Mouse (Mus musculus) layer of hippocampus, postnatal 10 days (tissue): ENCODE data around the gene Snx32. TPM values are rescaled to one million over a fixed set of nuclear protein-coding genes. Genes with fewer than 3 reads are reported as not detected.
A peak's percentile ranks its signal among the peaks of the same experiment; 100 is the strongest.

Experiments
- DNase-seq, 2 experiments: peaks; one replicate each; pipeline ENCODE4 v3.0.0; 2021; ENCODE audit warnings: low spot score in 2 of 2
- total RNA-seq, 2 experiments: library from RNA; stranded (reverse); gene quantifications; 2 replicates each; pipeline ENCODE4 v1.2.3; 2021

Gene Snx32
- total RNA-seq, 2 experiments from 2014 or later, result 63.1 to 66.2 TPM

- DNase-seq, result no peak
Measured at GRCm38 (mm10) chr19:5483386-5484359, 26.7 kb downstream of the Snx32 start.

- no peak for DNase-seq
Measured at GRCm38 (mm10) chr19:5481398-5481797, 28.9 kb downstream of the Snx32 start.

- no peak for DNase-seq
Measured at GRCm38 (mm10) chr19:5480016-5480415, 30.3 kb downstream of the Snx32 start.

GRCm38 (mm10) chr19:5477668-5478300 lies 32.6 kb downstream of the Snx32 start:
- no peak for DNase-seq

DNA sequence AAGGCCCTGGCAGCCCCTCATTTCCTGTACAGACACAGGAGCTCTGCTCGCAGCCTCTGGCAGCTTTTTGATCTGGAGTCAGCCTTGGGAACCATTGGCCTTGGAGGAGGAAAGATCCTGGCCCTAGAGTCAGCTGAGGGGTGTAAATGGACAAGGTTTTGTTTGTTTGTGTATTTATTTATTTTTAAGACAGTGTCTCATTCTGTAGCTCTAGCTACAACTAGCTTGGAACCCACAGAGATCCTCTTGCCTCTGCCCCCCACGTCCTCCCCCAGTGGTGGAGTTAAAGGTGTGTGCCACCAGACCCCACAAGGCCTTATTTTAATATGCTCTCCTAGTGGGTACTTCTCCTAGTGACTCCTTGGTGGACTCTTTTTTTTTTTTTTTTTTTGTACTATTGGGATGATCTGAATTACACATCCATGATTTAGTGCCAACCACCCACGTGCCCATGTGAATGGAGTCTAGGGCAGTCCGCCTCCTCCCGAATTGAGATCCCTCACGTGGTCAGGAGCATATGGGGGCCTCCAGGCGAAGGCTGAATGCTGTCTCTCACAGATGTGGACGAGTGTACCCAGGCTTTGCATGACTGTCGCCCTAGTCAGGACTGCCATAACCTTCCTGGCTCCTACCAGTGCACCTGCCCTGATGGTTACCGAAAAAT lies 33.2 kb downstream of the Snx32 start:
- no peak for DNase-seq

GRCm38 (mm10) chr19:5475069-5475714 lies 35.1 kb downstream of the Snx32 start:
- DNase-seq, result peak in 1 of 2 experiments; percentile 37

DNA sequence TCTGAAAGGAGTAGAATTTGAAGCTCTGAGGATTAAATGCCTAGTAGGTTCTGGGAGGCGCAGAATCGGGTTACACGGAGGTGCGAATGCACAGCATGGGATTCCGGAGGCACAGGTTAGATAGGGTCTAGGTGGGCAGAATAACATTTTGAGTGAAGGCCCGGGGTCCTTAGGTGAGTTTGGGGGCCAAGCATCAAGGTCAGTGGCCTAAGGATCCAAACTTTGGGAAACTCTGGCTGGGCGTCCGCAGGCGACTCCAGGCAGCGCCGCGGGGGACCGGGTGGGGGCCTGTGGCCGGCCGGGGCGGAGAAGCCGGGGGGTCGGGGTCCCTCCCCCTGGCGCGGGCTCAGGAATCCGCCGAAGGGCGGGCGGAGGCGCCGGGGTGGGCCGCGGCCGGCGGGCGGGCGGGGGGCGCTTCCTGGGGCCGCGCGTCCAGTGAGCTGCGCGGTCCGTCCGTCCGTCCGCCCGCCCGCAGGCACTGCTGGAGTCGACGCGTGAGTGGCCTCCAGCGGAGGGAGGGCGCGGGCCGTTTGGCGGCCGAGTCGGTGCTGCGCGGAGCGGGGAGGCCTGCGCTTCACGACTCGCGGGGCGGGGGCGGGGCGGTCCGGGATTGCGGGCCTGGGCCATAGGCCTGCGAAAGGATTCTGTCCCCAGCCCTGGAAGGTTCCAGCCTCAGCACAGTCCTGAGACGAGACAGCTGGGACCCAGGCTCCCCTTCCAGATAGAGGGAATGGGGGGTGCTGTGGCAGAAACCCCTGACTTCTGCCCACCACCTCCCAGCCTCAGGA lies 35.9 kb downstream of the Snx32 start:
- DNase-seq, result peak in 1 of 2 experiments; percentile 55

DNA sequence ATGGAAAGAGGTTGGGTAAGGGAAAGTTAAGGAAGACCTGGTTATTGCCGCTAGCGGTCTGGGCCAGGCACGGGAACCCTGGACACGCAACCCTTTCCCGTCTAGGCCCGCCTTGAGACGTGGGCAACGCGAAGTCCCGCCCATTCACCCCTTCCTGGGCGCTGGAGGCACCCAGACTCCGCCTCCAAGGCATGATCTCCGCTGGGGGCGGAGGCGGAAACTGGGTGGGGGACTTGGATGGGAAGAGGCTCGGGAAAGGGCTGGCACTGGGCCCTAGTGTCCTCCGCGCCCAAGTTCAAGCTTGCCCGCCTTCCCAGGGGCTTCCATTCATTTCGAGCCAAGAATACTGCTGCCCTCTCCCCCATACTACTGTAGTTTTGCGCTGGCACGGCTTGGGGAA lies 36.6 kb downstream of the Snx32 start, which contains the start of gene Efemp2:
TSS of gene Efemp2 (plus strand) at position 235 of the 400 bp plus-strand sequence.
- DNase-seq, result peak; percentile 57 to 77

- DNase-seq, result no peak
Measured at GRCm38 (mm10) chr19:5472857-5473256, 37.5 kb downstream of the Snx32 start.

DNA sequence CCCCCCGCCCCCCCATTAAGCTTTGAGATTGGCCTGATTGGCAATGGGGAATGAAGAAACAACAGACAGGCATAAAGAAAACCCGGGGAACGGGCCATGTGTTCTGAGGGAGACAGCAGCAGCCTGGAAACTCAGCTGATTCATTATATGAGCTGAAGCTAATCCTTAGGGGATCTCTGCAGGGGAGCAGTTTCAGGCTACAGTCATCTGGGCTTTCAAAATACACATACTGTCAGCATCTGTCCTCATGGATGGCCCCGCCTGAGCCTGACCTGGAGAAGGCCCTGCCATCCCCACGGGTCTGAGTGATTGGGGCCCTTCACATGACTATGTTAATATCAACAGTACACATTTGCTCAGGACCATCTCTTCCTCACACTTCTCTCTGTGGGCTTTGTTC lies 38.5 kb downstream of the Snx32 start:
- no peak for DNase-seq

GRCm38 (mm10) chr19:5468374-5468773 lies 42.0 kb downstream of the Snx32 start, which contains the start of gene Ctsw:
Gene Ctsw (minus strand): TSS chr19:5468507.
- DNase-seq, result no peak

- DNase-seq, result no peak
Measured at GRCm38 (mm10) chr19:5466916-5467500, 43.3 kb downstream of the Snx32 start.

- DNase-seq, result no peak
Measured at GRCm38 (mm10) chr19:5465037-5465436, 45.3 kb downstream of the Snx32 start.

GRCm38 (mm10) chr19:5463791-5464562 lies 46.4 kb downstream of the Snx32 start:
- peak; percentile 79 to 85 for DNase-seq

DNA sequence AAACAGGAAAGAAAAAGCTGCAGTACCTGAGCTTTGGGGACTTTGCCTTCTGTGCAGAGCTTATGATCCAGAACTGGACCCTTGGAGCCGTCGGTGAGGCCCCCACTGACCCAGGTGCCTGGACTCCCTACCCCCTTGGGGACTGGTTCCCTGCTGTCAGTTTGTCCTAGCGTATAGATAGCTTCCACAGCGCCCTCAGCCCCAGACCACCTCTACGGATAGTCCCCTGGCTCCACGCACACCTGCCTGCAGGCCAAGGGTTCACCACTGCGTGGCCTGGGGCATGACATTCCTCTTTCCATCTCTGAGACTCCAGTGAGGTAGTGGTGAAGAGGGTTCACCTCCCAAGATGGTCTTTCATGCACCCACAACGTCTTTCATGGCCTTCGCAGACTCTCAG lies 47.1 kb downstream of the Snx32 start:
- DNase-seq, result no peak

- DNase-seq, result no peak
Measured at GRCm38 (mm10) chr19:5461411-5461810, 48.9 kb downstream of the Snx32 start.

GRCm38 (mm10) chr19:5460465-5460911 lies 49.9 kb downstream of the Snx32 start, which contains the start of gene Fibp:
Gene Fibp (plus strand): TSS chr19:5460615.
- peak; percentile 92 to 93 for DNase-seq

DNA sequence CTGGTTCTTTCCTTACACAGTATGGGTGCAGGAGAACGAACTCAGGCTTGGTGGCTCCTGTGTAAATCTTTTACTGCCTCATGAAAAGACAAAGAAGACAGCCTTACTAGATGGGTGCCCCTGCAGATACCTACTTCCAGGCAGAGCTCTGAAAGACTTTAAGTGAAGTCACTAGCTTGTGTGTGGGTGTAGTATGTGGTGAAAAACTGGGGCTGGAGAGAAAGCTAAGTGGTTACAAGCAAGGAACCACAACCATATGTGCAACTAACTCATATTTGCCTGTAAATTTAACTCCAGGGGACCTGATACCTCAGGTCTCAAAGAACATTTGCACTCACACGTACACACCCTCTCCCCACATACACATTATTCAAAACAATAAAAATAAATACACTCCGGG lies 50.4 kb downstream of the Snx32 start:
- DNase-seq, result no peak

DNA sequence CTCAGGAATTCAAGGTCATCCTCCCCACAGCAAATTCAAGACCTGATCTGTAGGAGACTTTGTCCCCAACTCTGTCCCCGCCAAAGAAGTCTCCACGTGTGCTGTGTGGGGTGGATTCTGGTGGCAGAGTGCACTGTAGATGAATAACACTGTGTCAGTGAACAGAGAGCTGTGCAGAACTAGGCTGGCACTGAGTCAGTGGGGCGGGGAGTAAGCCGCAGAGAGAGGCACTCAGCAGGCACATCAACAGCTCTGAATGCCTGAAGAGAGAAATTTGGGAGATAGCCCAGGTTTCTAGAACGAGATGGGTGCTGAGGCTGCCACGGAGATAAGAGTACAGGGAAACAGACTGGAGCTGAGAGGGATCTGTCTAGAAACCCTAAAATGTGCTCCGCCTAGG lies 51.3 kb downstream of the Snx32 start:
- DNase-seq, result no peak
